Comparison of ENCODE assay signal across 15 mouse cellular contexts in genomic region chr9:40557796-40558195, GRCm38 (mm10).
"Had no signal": no experiment of that assay in that cellular context is flagged by ENCODE, and none has a peak within 500 bp of the region (broad histone marks: within the 10 kb centered on the region; RNA-seq: fewer than 3 reads in every experiment).

No protein-coding gene starts in this region.

- H3K4me2 ChIP-seq: limb, embryonic 13.5 days; midbrain, embryonic 12.5 days; neural tube, embryonic 13.5 days; stomach, embryonic 15.5 days had no signal

- H3K27me3 ChIP-seq: limb, embryonic 13.5 days; midbrain, embryonic 12.5 days; neural tube, embryonic 13.5 days; stomach, embryonic 15.5 days had no signal

- H3K9ac ChIP-seq: limb, embryonic 13.5 days; liver, embryonic 14.5 days; midbrain, embryonic 12.5 days; neural tube, embryonic 13.5 days; stomach, embryonic 15.5 days had no signal

- H3K27ac ChIP-seq: kidney, postnatal 0 days; limb, embryonic 13.5 days; liver, embryonic 14.5 days; midbrain, embryonic 12.5 days; neural tube, embryonic 13.5 days; stomach, embryonic 15.5 days had no signal

- H3K9me3 ChIP-seq: limb, embryonic 13.5 days; midbrain, embryonic 12.5 days; neural tube, embryonic 13.5 days; stomach, embryonic 15.5 days had no signal

- H3K36me3 ChIP-seq: limb, embryonic 13.5 days; midbrain, embryonic 12.5 days; neural tube, embryonic 13.5 days; stomach, embryonic 15.5 days had no signal

- ATAC-seq: midbrain, embryonic 16.5 days had no signal

- H3K4me3 ChIP-seq: limb, embryonic 13.5 days; midbrain, embryonic 12.5 days; neural tube, embryonic 13.5 days; stomach, embryonic 15.5 days had no signal

- DNase-seq: kidney, adult 2 months; kidney, postnatal 36 days; layer of hippocampus, adult 9-11 months; layer of hippocampus, postnatal 36 days; lung, adult 18-20 months; retina, postnatal 1 day; thymus, adult 2 months; thymus, postnatal 25 days had no signal

- H3K4me1 ChIP-seq: limb, embryonic 13.5 days; midbrain, embryonic 12.5 days; neural tube, embryonic 13.5 days; stomach, embryonic 15.5 days had no signal
